Mouse (Mus musculus) embryonic facial prominence, embryonic 13.5 days (tissue): ENCODE measurements around the gene Bicral. TPM values are rescaled to one million over a fixed set of nuclear protein-coding genes. Genes with fewer than 3 reads are reported as not detected.

ENCODE experiments used
- ATAC-seq: fragments of 200-750 bp; cut with Nextera tagmentation; 2 replicates; pipeline ENCODE4 v1.8.0; 2017; ENCODE audit warnings: low read depth; ENCODE audit not compliant: insufficient number of reproducible peaks, insufficient read depth, low FRiP score, low TSS enrichment
- H3K27ac ChIP-seq: fragments of 300-500 bp; sonication (generic); 2 replicates; pipeline ENCODE4 v1.5.1; 2015; ENCODE audit warnings: moderate library complexity, mild to moderate bottlenecking, inconsistent platforms
- H3K27me3 ChIP-seq: fragments of 300-500 bp; sonication (generic); 2 replicates; pipeline ENCODE4 v1.6.1; 2015; ENCODE audit warnings: mild to moderate bottlenecking, inconsistent platforms
- H3K36me3 ChIP-seq: fragments of 300-500 bp; sonication (generic); 2 replicates; pipeline ENCODE4 v1.6.1; 2015; ENCODE audit warnings: mild to moderate bottlenecking, inconsistent platforms
- H3K4me1 ChIP-seq: fragments of 300-500 bp; sonication (generic); 2 replicates; pipeline ENCODE4 v1.6.1; 2015; ENCODE audit warnings: inconsistent platforms
- H3K4me2 ChIP-seq: fragments of 300-500 bp; sonication (generic); 2 replicates; pipeline ENCODE4 v1.6.1; 2015; ENCODE audit warnings: moderate library complexity, mild to moderate bottlenecking, inconsistent platforms
- H3K4me3 ChIP-seq: fragments of 300-500 bp; sonication (generic); 2 replicates; pipeline ENCODE4 v1.5.1; 2015; ENCODE audit warnings: mild to moderate bottlenecking, inconsistent platforms
- H3K9ac ChIP-seq: fragments of 300-500 bp; sonication (generic); 2 replicates; pipeline ENCODE4 v1.6.1; 2015; ENCODE audit warnings: mild to moderate bottlenecking, inconsistent platforms
- H3K9me3 ChIP-seq: fragments of 300-500 bp; sonication (generic); 2 replicates; pipeline ENCODE4 v1.6.1; 2016; ENCODE audit warnings: inconsistent platforms
- WGBS: fragments of 180-500 bp; shearing (Covaris S2); methylation state at CpG from one replicate; pipeline ENCODE4 v1.1.7; 2015; ENCODE audit warnings: mixed read lengths; 5-methylcytosine and 5-hydroxymethylcytosine counted together
- polyA plus RNA-seq: library from polyadenylated mRNA; unstranded; fragments of >200 nt; fragmentation: Nextera tagmentation; extraction: Ambion mirVana; gene quantifications from 2 replicates; pipeline ENCODE4 v1.2.1, GENCODE M21; 2015

Bicral gene
- polyA plus RNA-seq, 1 experiment from 2014 or later = 4.4 TPM

GRCm38 (mm10) chr17:46786952-46787351 is 71.3 kb downstream of the Bicral start:
- H3K4me2 ChIP-seq = no peak overlapping the region
- H3K4me1 ChIP-seq = no peaks in the 10 kb centered on the region
- no peaks in the 10 kb centered on the region for H3K36me3 ChIP-seq
- 89% methylated on average over 5 of the region's 5 CpGs for WGBS
- no peak overlapping the region for H3K9ac ChIP-seq
- no peak for ATAC-seq
- no peaks in the 10 kb centered on the region for H3K9me3 ChIP-seq
- H3K27ac ChIP-seq = no peak overlapping the region
- H3K4me3 ChIP-seq = no peak overlapping the region
- no peaks in the 10 kb centered on the region for H3K27me3 ChIP-seq

- Histone ChIP-seq H3K36me3 (peaks cover 26% of the 10 kb centered on the region), H3K4me1 (peaks cover 5% of the 10 kb centered on the region), H3K9ac (0 out of 2 replicates have a peak overlapping the region, but pooled peaks have one; percentile 86), H3K27ac (peak overlapping the region; percentile 88), H3K4me2 (peak overlapping the region; percentile 64), H3K27me3 (no peaks in the 10 kb centered on the region), H3K9me3 (no peaks in the 10 kb centered on the region), H3K4me3 (peak overlapping the region; percentile 72)
- 74% methylated on average over 2 of the region's 2 CpGs for WGBS
- ATAC-seq = no peak
Measured at GRCm38 (mm10) chr17:46783222-46783565, 75.1 kb downstream of the Bicral start.

DNA sequence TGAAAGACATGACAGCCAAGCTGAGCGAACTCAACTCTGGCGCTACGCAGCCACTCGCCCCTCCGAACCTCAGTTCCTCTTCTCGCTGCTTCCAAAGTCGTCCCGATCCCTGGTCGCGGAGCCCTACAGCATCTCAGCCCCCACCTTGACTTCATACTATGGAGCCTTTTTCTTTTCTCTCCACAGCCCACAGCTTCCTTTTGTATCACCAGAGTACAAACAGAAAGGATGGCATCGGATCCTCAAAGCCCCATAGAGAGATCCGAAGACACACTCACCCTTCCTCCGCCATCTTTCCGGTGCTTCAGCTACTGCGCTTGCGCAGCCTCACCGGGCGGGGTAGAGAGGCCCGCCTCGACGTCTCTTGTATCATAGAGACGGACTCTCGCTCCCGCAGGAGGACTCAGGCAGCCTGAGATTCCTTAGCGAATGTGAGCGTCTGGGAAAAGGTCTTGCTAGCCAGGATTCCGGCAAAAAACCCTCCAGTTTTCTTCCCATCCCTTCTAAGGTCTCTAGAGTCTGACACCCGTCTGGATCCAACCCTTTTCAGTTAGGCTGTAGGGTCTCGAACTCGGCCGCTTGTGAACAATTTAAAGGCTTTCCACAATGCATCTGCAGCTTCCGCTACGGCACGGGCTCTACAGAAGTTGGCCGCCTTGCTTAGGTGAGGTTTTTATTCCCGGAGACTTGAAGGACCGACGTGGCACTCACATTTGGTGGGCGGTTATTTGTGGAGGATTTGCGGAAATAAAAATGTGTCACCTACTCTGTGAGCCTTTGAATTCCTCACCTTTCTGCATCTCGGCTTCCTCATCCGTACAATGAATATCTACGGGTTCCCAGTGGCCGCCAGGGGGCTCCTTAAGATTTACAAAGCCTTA is 75.7 kb downstream of the Bicral start, which contains the start of gene Rpl7l1:
TSS of gene Rpl7l1 (minus strand) at position 332 of the 881 bp plus-strand sequence.
- no peaks in the 10 kb centered on the region for H3K9me3 ChIP-seq
- H3K4me2 ChIP-seq = peak within 1 kb of the TSS; percentile 64
- peak within 1 kb of the TSS; percentile 88 for H3K27ac ChIP-seq
- peak; percentile 92 for ATAC-seq
- no peaks in the 10 kb centered on the region for H3K27me3 ChIP-seq
- H3K9ac ChIP-seq = peak within 1 kb of the TSS; percentile 86
- H3K4me3 ChIP-seq = peak within 1 kb of the TSS; percentile 72
- WGBS = under 1% methylated on average over 44 of the region's 44 CpGs
- peaks cover 5% of the 10 kb centered on the region for H3K4me1 ChIP-seq
- peaks cover 32% of the 10 kb centered on the region for H3K36me3 ChIP-seq

DNA sequence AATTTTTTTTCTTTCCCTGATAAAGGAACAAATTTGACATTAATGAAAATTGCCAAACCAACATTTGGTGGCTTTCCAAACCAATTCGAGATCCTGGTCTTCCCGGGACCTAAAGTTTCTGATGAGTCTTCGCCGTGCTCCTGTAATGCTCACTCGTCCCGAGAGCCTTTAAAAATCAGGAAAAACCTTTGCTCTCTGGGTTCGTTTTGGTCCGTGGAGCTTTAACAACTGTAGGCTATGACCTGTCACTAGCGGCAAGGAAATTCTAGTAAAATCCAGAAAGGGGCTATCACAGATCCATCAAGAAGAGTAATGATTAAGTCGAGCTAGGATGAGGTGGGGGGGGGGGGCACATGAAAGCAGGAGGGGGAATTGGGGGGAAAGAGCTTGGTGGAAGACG is 76.4 kb downstream of the Bicral start:
- Histone ChIP-seq H3K4me3 (peak overlapping the region; percentile 72), H3K27me3 (no peaks in the 10 kb centered on the region), H3K9ac (peak overlapping the region; percentile 86), H3K4me2 (peak overlapping the region; percentile 64), H3K4me1 (peaks cover 5% of the 10 kb centered on the region), H3K27ac (peak overlapping the region; percentile 88), H3K9me3 (no peaks in the 10 kb centered on the region), H3K36me3 (peaks cover 39% of the 10 kb centered on the region)
- 4% methylated on average over 11 of the region's 11 CpGs for WGBS
- ATAC-seq = no peak

DNA sequence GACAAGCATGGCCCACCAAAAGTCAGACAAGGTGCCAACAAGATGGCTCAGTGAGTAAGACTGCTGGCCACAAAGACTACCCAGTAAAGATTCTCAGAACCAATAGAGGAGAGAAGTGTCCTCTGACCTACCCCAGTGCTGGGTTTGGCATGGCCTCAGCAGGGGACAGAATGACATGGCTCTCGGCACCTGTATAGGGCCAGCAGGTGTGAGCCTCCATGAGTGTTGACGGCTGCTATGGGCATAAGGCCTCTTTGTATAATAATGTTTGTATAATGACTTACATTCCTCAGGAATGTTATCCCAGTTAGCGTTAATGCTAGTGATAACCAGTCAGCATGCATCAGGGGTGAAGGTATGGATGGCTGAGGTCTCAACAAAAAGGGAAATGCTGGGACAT is 82.2 kb downstream of the Bicral start:
- peaks cover 22% of the 10 kb centered on the region for H3K4me1 ChIP-seq
- H3K4me3 ChIP-seq = no peak overlapping the region
- no peaks in the 10 kb centered on the region for H3K27me3 ChIP-seq
- no peaks in the 10 kb centered on the region for H3K9me3 ChIP-seq
- no peak overlapping the region for H3K4me2 ChIP-seq
- no peak for ATAC-seq
- peaks cover 66% of the 10 kb centered on the region for H3K36me3 ChIP-seq
- 89% methylated on average over 3 of the region's 3 CpGs for WGBS
- H3K9ac ChIP-seq = no peak overlapping the region
- H3K27ac ChIP-seq = no peak overlapping the region

DNA sequence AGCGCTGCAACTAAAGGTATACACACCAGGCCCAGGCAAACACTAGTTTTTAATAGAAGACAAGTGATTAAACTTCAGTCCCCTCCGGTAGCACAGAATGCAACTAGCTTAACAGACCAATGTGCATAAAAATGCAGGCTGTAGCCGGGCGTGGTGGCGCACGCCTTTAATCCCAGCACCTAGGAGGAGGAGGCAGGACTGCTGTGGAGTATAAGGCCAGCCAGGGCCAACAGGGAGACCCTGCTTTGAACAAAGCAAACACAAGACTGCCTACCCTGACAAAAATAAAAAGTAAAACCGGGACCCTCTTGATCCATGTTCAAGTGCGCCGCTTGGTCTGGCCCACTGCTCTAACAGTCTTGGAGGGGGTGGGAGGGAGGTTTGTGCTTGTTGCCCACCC is 83.2 kb downstream of the Bicral start:
- Histone ChIP-seq H3K4me3 (no peak overlapping the region), H3K9me3 (no peaks in the 10 kb centered on the region), H3K4me1 (peaks cover 20% of the 10 kb centered on the region), H3K27me3 (no peaks in the 10 kb centered on the region), H3K36me3 (peaks cover 58% of the 10 kb centered on the region), H3K9ac (no peak overlapping the region), H3K4me2 (no peak overlapping the region), H3K27ac (no peak overlapping the region)
- WGBS = 96% methylated on average over 9 of the region's 9 CpGs
- ATAC-seq = no peak

GRCm38 (mm10) chr17:46774131-46774472 is 84.2 kb downstream of the Bicral start:
- Histone ChIP-seq H3K4me3 (peak overlapping the region; percentile 91), H3K4me2 (peak overlapping the region; percentile 64), H3K27me3 (no peaks in the 10 kb centered on the region), H3K27ac (no peak overlapping the region; the same call in 1 of the 2 replicates), H3K9me3 (no peaks in the 10 kb centered on the region), H3K36me3 (peaks cover 49% of the 10 kb centered on the region), H3K9ac (no peak overlapping the region), H3K4me1 (peaks cover 20% of the 10 kb centered on the region)
- WGBS = 53% methylated on average over 2 of the region's 2 CpGs
- no peak for ATAC-seq

DNA sequence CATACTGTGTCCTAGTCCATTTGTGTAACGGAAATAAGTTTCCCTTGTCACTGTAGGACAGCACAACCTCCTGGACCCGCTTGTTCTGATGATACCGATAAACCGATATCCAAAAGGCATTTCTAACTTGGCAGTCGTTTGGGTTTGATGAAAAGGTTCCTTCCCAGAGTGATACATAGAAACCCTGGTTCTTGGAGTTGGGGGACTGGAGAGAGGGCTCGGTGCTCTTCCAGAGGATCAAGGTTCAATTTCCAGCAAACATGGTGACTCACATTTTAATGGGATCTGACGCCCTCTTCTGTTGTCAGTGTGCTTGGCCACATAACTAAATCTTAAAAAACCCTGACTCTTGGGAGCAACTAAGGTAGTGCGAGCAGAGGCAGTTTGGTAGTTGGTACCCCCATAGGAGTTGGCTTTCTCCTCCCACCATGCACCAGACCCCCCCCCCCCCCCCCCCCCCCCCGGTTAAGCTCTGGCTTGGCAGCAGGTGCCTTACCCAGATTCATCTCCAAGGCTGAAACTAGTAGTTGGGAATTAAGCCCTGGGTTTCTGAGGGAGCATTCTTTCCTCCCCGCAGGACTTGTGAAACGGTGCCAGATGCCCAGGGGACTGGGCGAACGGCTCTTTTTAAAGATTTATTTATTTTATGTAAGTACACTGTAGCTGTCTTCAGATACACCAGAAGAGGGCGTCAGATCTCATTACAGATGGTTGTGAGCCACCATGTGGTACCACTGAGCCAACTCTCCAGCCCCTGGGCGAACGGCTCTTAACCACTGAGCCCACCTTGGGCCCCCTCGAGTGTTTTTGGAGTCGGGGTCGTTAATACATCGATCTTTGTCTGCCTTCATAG is 84.8 kb downstream of the Bicral start:
- peaks cover 43% of the 10 kb centered on the region for H3K36me3 ChIP-seq
- H3K9me3 ChIP-seq = no peaks in the 10 kb centered on the region
- peak overlapping the region; percentile 88 for H3K27ac ChIP-seq
- H3K4me1 ChIP-seq = peaks cover 20% of the 10 kb centered on the region
- no peaks in the 10 kb centered on the region for H3K27me3 ChIP-seq
- peak overlapping the region; percentile 90 for H3K9ac ChIP-seq
- WGBS = 10% methylated on average over 19 of the region's 20 CpGs
- 0 out of 2 replicates have a peak, but pooled peaks have one; percentile 1 for ATAC-seq
- H3K4me2 ChIP-seq = peak overlapping the region; percentile 64
- H3K4me3 ChIP-seq = peak overlapping the region; percentile 91

DNA sequence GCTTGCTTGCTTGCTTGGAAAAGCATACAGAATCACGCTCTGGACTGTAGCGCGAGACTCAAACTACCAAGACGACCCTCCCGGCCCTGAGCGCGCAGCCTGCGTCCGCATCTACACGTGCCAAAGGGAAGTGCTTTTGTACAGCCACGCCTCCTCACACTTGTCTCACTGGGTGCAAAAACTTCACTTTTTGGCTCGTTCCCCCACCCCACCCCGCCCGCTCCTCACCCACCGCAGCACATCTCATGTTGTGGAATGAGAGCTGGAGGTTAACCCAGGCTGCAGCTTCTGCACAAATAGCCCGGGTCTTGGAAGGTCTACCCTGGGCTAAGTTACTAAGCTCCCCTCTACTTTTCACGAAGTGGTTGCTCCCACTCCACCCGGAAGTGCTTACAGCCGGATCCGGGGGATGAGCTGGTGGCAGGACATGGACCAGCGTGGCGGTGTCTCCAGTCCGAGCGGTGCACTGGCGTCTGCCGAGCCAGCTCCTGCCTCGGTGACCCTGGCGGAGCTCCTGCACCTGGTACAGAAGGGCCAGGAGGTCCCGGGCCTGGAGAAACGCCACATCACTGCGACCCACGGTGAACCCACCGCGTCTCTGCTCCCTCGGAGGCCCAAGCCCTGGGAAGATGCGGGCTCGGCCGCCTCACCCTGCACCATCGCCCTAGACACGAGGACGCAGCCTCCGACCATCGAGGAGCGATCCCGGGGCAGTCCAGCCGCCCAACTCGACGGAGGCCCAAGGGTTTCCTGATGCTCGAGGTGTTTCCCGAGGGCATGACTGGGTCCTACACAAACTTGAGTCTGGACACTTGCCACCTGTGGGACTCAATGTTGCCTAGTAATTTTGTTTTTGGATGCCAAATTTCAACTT is 85.6 kb downstream of the Bicral start, which contains the start of gene 2310039H08Rik:
TSS of gene 2310039H08Rik (plus strand) at position 232 of the 874 bp plus-strand sequence.
- Histone ChIP-seq H3K27ac (peak within 1 kb of the TSS; percentile 88), H3K4me1 (peaks cover 20% of the 10 kb centered on the region), H3K9ac (peak within 1 kb of the TSS; percentile 90), H3K4me2 (peak within 1 kb of the TSS; percentile 64), H3K4me3 (peak within 1 kb of the TSS; percentile 91), H3K36me3 (peaks cover 34% of the 10 kb centered on the region), H3K9me3 (no peaks in the 10 kb centered on the region), H3K27me3 (no peaks in the 10 kb centered on the region)
- under 1% methylated on average over 50 of the region's 50 CpGs for WGBS
- peak; percentile 84 for ATAC-seq

- no peak for ATAC-seq
- H3K9ac ChIP-seq = peak overlapping the region; percentile 90
- H3K4me3 ChIP-seq = peak overlapping the region; percentile 91
- peak overlapping the region; percentile 88 for H3K27ac ChIP-seq
- no peaks in the 10 kb centered on the region for H3K27me3 ChIP-seq
- H3K36me3 ChIP-seq = peaks cover 28% of the 10 kb centered on the region
- WGBS = 2% methylated on average over 5 of the region's 5 CpGs
- H3K4me2 ChIP-seq = peak overlapping the region; percentile 64
- H3K9me3 ChIP-seq = no peaks in the 10 kb centered on the region
- H3K4me1 ChIP-seq = peaks cover 20% of the 10 kb centered on the region
Measured at GRCm38 (mm10) chr17:46772038-46772403, 86.3 kb downstream of the Bicral start.

GRCm38 (mm10) chr17:46771616-46772015 is 86.7 kb downstream of the Bicral start:
- H3K36me3 ChIP-seq = peaks cover 25% of the 10 kb centered on the region
- no peak for ATAC-seq
- H3K9me3 ChIP-seq = no peaks in the 10 kb centered on the region
- H3K4me2 ChIP-seq = peak overlapping the region; percentile 64
- WGBS = 67% methylated on average over 17 of the region's 17 CpGs
- peak overlapping the region; percentile 91 for H3K4me3 ChIP-seq
- H3K27ac ChIP-seq = peak overlapping the region; percentile 88
- peaks cover 20% of the 10 kb centered on the region for H3K4me1 ChIP-seq
- H3K27me3 ChIP-seq = no peaks in the 10 kb centered on the region
- H3K9ac ChIP-seq = peak overlapping the region; percentile 90
